Mouse (Mus musculus) thymus, adult 2 months (tissue): ENCODE results near the gene Vmn1r197.
"Not testable (repeated sequence)": the region's sequence is repeated elsewhere in the genome, so short reads cannot be mapped to it uniquely, and the experiment has no call there.

ENCODE experiments used
- CTCF ChIP-seq: fragments of 200-500 bp; IDR thresholded peaks from 2 replicates; pipeline ENCODE4 v1.5.1; 2012; ENCODE audit warnings: mild to moderate bottlenecking, control low read depth, low read length, moderate library complexity, borderline replicate concordance; ENCODE audit not compliant: control insufficient read depth, poor library complexity, insufficient read depth; ENCODE audit errors: extremely low read depth
- POLR2A ChIP-seq: fragments of 200-500 bp; IDR thresholded peaks from 2 replicates; pipeline ENCODE4 v1.6.1; 2012; ENCODE audit warnings: mild to moderate bottlenecking, low read length, control low read depth, moderate library complexity; ENCODE audit not compliant: control insufficient read depth, poor library complexity, insufficient read depth; ENCODE audit errors: extremely low read depth

DNA sequence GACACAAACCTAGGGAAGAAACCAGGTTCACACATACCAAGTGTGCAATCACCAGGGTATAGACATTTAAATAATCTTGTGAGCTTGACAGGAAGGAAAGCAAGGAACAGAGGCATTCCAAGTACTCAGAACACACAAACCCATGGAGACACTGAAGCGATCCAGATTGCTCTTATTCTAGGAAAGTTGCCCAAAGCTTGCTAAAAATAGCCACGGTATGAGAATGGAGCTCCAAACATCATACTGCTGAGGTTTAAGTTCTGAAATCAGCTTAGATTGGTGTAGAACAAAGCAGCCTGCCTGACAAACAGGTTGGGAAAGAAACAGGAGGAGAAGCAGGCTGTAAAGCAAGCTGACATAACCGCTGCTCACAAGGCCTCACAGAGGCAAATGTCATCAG is 56.7 kb downstream of the Vmn1r197 start:
- TF ChIP-seq CTCF, POLR2A: not testable (repeated sequence)
